Mouse (Mus musculus): ENCODE data around the gene Atp5f1.

The Atp5f1 gene

DNA sequence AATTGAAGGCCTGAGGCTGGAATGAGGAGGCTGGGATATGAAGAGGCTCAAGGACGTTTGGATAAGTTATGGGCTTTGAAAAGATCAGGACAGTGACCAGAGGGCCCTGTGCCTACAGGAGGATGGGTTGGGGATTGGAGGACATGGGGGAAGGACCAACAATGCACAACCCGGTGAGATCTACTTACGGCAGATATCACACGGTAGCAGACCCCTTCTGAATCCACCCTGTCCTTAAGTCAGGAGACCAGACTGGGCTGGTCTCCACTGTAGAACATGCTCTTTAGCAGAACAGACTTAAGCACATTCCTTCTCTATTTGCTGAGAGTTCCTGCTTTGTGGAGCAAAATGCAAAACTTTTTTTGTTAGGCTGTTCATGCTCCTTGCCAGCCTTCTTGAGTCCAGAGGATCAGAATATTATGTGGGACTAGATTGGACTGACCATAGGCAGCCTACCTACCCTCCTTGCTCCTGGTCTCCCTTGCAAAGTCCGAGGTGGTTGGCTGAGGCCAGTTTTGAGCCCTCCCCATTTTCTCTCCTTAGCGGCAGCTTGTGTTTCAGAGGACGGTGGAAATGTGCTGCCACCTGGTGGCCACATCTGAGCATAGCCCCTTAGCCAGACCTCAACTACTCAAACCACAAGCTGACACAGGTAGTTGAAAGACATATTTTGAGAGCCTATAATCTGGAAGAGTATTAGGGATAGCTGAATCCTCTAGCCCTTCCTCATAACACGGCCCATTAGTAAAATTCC is 60.3 kb downstream of the Atp5f1 start:
- peak; percentile 77 for DNase-seq (ENCODE audit: low read depth)

GRCm38 (mm10) chr3:105898861-105899260 is 61.0 kb downstream of the Atp5f1 start:
- DNase-seq (ENCODE audit: low read depth) = no peak

- DNase-seq (ENCODE audit: low read depth) = no peak
Observed at GRCm38 (mm10) chr3:105898325-105898724, 61.6 kb downstream of the Atp5f1 start.

- no peak for DNase-seq (ENCODE audit: low read depth)
Observed at GRCm38 (mm10) chr3:105896811-105897210, 63.1 kb downstream of the Atp5f1 start.

GRCm38 (mm10) chr3:105894601-105895592 is 65.0 kb downstream of the Atp5f1 start:
- DNase-seq (ENCODE audit: low read depth) = peak; percentile 93

- no peak for DNase-seq (ENCODE audit: low read depth)
Observed at GRCm38 (mm10) chr3:105893941-105894391, 65.9 kb downstream of the Atp5f1 start.
